Mouse (Mus musculus): ENCODE data around the gene Arhgap1.
A peak's percentile ranks its signal among the peaks of the same experiment; 100 is the strongest.
"Not testable (repeated sequence)": the region's sequence is repeated elsewhere in the genome, so short reads cannot be mapped to it uniquely, and the experiment has no call there.

Arhgap1 gene

GRCm38 (mm10) chr2:91649553-91650359, at the start of gene Arhgap1, which contains the start of gene Zfp408:
Arhgap1 (plus strand) TSS chr2:91649860.
Zfp408 (minus strand) TSS chr2:91649791.
- peak; percentile 98 for DNase-seq

GRCm38 (mm10) chr2:91600475-91600874, 49.2 kb upstream of the Arhgap1 start:
- DNase-seq = no peak

- DNase-seq = no peak
Observed at GRCm38 (mm10) chr2:91602389-91602788, 47.3 kb upstream of the Arhgap1 start.

- DNase-seq = not testable (repeated sequence)
Observed at GRCm38 (mm10) chr2:91609370-91609769, 40.3 kb upstream of the Arhgap1 start.

- DNase-seq = no peak
Observed at GRCm38 (mm10) chr2:91622356-91622755, 27.3 kb upstream of the Arhgap1 start.

GRCm38 (mm10) chr2:91623366-91623765, 26.3 kb upstream of the Arhgap1 start:
- DNase-seq = not testable (repeated sequence)

GRCm38 (mm10) chr2:91627486-91627885, 22.2 kb upstream of the Arhgap1 start:
- no peak for DNase-seq

GRCm38 (mm10) chr2:91628171-91628570, 21.5 kb upstream of the Arhgap1 start:
- DNase-seq = no peak

- no peak for DNase-seq
Observed at GRCm38 (mm10) chr2:91629682-91630081, 20.0 kb upstream of the Arhgap1 start.

GRCm38 (mm10) chr2:91630384-91630783, 19.3 kb upstream of the Arhgap1 start:
- no peak for DNase-seq

- no peak for DNase-seq
Observed at GRCm38 (mm10) chr2:91631826-91632225, 17.8 kb upstream of the Arhgap1 start.

GRCm38 (mm10) chr2:91632316-91632715, 17.3 kb upstream of the Arhgap1 start:
- no peak for DNase-seq

GRCm38 (mm10) chr2:91633334-91633977, 16.2 kb upstream of the Arhgap1 start:
- DNase-seq = no peak

GRCm38 (mm10) chr2:91634841-91635240, 14.8 kb upstream of the Arhgap1 start:
- peak; percentile 71 for DNase-seq

- no peak for DNase-seq
Observed at GRCm38 (mm10) chr2:91635486-91635885, 14.2 kb upstream of the Arhgap1 start.

- DNase-seq = peak; percentile 43
Observed at GRCm38 (mm10) chr2:91636229-91636628, 13.4 kb upstream of the Arhgap1 start, which contains the start of gene F2. F2 (minus strand) TSS chr2:91636414.

- DNase-seq = no peak
Observed at GRCm38 (mm10) chr2:91636727-91637338, 12.8 kb upstream of the Arhgap1 start.

- DNase-seq = no peak
Observed at GRCm38 (mm10) chr2:91638931-91639330, 10.7 kb upstream of the Arhgap1 start.

- peak; percentile 67 for DNase-seq
Observed at GRCm38 (mm10) chr2:91642825-91643415, 6.7 kb upstream of the Arhgap1 start.

- DNase-seq = no peak
Observed at GRCm38 (mm10) chr2:91644021-91644420, 5.6 kb upstream of the Arhgap1 start.

GRCm38 (mm10) chr2:91645354-91645753, 4.3 kb upstream of the Arhgap1 start:
- no peak for DNase-seq

GRCm38 (mm10) chr2:91645811-91646210, 3.8 kb upstream of the Arhgap1 start:
- DNase-seq = no peak

- peak; percentile 74 for DNase-seq
Observed at GRCm38 (mm10) chr2:91646733-91647132, 2.9 kb upstream of the Arhgap1 start.
